Mouse (Mus musculus) kidney, postnatal 0 days (tissue): ENCODE measurements at regions not wholly inside any gene's neighbourhood (a gene's known extent, or its start where the extent isn't known, plus 50 kb on each side); places are given as distances from the start of the nearest gene placed in this dataset.

Experiments
- ATAC-seq: fragments of 200-750 bp; cut with Nextera tagmentation; replicated peaks from 2 replicates; pipeline ENCODE4 v1.8.0; 2017; ENCODE audit warnings: low read depth, moderate number of reproducible peaks, moderate TSS enrichment, moderate library complexity; ENCODE audit not compliant: low FRiP score
- DNase-seq: peaks from one replicate; pipeline ENCODE4 v3.0.0-alpha.2; 2016; ENCODE audit warnings: low spot score
- H3K27ac ChIP-seq: fragments of 300-500 bp; sonication (generic); 2 replicates; pipeline ENCODE4 v1.5.1; 2014; ENCODE audit warnings: mild to moderate bottlenecking
- H3K27me3 ChIP-seq: fragments of 300-500 bp; sonication (generic); 2 replicates; pipeline ENCODE4 v1.6.1; 2014; ENCODE audit warnings: low read length, mixed read lengths; ENCODE audit not compliant: insufficient read depth
- H3K36me3 ChIP-seq: fragments of 300-500 bp; sonication (generic); 2 replicates; pipeline ENCODE4 v1.6.1; 2014; ENCODE audit warnings: low read length, mixed read lengths; ENCODE audit not compliant: insufficient read depth
- H3K4me1 ChIP-seq: fragments of 300-500 bp; sonication (generic); replicated peaks from 2 replicates; pipeline ENCODE4 v1.6.1; 2014; ENCODE audit warnings: antibody characterized with exemption, low read length, mixed read lengths; ENCODE audit not compliant: insufficient read depth
- H3K4me2 ChIP-seq: fragments of 300-500 bp; sonication (generic); 2 replicates; pipeline ENCODE4 v1.6.1; 2014; ENCODE audit warnings: mild to moderate bottlenecking, low read length, moderate library complexity, mixed read lengths
- H3K4me3 ChIP-seq: fragments of 300-500 bp; sonication (generic); replicated peaks from 2 replicates; pipeline ENCODE4 v1.5.1; 2014; ENCODE audit warnings: low read depth, low read length
- H3K9ac ChIP-seq: fragments of 300-500 bp; sonication (generic); 2 replicates; pipeline ENCODE4 v1.6.1; 2014; ENCODE audit warnings: low read depth, low read length
- H3K9me3 ChIP-seq: fragments of 300-500 bp; sonication (generic); replicated peaks from 2 replicates; pipeline ENCODE4 v1.6.1; 2016; ENCODE audit warnings: low read length, inconsistent platforms, mixed read lengths
- CTCF ChIP-seq: IDR thresholded peaks from 2 replicates; pipeline ENCODE4 v1.5.1; 2016; ENCODE audit warnings: antibody characterized with exemption, low read depth, mild to moderate bottlenecking, moderate library complexity
- WGBS: fragments of 180-500 bp; shearing (Covaris S2); extraction: QIAGEN DNeasy Blood & Tissue Kit; methylation state at CpG from one replicate; pipeline ENCODE4 v1.1.7; 2014; 5-methylcytosine and 5-hydroxymethylcytosine counted together

DNA sequence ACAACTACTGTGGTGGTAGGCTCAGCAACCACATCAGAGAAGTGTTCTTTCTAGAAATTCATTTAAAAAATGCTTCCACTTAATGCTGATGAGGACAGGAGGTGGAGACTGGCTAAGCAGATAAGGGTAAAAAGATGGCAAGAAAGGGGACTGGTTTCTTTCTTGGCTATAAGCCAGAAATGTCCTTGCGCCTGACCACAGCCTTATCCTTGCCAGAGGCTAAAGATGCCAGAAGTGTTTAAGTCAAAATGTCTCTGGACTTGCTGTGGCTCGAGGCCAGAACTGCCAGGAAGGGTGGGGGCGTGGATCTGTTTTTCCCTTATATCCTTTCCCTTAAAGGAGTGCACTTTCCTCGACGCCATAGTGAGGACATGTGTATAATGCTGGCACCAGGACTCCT, 133.7 kb downstream of the Drd1 start:
- DNase-seq, result no peak
- H3K36me3 ChIP-seq, result no peaks in the 10 kb centered on the region
- no peaks in the 10 kb centered on the region for H3K4me1 ChIP-seq
- WGBS, result 70% methylated on average over 5 of the region's 5 CpGs
- ATAC-seq, result no peak
- TF ChIP-seq CTCF, result no peak
- H3K4me2 ChIP-seq, result no peak overlapping the region
- no peaks in the 10 kb centered on the region for H3K9me3 ChIP-seq
- H3K27ac ChIP-seq, result no peak overlapping the region
- H3K4me3 ChIP-seq, result no peak overlapping the region
- H3K9ac ChIP-seq, result no peak overlapping the region
- no peaks in the 10 kb centered on the region for H3K27me3 ChIP-seq

DNA sequence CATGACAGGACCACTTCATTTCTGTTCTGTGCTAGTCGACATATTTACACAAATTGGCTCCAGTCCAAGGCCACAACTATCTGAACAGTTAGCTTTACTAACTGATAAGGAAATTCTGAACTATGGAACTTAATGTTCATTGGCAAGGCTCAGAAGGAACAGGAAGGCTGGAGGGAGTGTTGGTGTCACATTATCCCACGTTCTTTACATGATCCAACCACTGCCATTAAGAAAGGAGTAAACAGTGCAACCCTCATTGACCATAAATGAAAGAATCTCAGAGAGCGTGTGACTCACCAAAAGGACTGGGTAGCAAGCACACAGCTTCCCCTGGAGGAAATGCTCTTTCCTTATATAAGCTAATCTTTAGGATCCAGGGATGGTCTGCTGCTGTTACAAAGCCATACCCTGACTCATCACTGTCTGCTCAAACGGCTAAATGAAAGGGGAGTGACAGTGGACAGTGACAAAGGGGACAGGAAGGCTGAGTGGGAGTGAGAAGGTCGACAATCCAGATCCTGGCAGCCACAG, 135.6 kb downstream of the Drd1 start:
- 24% methylated on average over 5 of the region's 5 CpGs for WGBS

DNA sequence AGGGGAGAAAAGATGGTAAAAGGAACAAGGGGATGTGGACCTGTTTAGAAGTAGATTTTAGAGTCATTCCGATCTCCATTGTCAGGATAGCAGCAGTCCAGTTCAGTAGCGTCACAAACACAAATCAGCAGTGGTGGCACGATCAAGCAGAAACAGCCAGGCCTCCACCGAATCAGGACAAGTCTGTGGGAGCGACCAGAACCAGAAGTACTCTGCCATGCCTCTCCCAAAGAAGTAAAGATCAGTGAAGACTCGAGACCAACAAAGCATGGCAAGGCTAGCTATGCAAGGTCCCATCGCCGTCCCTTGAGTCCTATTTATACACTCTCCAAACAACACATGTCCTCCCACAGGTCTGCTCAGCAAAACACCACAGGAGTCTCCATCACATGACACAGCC, 140.0 kb downstream of the Drd1 start:
- no peak for ATAC-seq
- TF ChIP-seq CTCF, result no peak
- Histone ChIP-seq H3K27me3 (no peaks in the 10 kb centered on the region), H3K4me1 (0 out of 2 replicates have a peak, but pooled peaks cover 4% of the 10 kb centered on the region), H3K9me3 (no peaks in the 10 kb centered on the region), H3K27ac (no peak overlapping the region), H3K4me2 (no peak overlapping the region), H3K9ac (no peak overlapping the region), H3K4me3 (no peak overlapping the region), H3K36me3 (no peaks in the 10 kb centered on the region)
- WGBS, result 70% methylated on average over 8 of the region's 8 CpGs
- no peak for DNase-seq

More for the DNA sequence above, 135.6 kb downstream of the Drd1 start:
- no peaks in the 10 kb centered on the region for H3K27me3 ChIP-seq
- no peaks in the 10 kb centered on the region for H3K9me3 ChIP-seq
- H3K4me1 ChIP-seq, result no peaks in the 10 kb centered on the region
- H3K36me3 ChIP-seq, result no peaks in the 10 kb centered on the region
- no peak overlapping the region for H3K4me2 ChIP-seq
- H3K4me3 ChIP-seq, result no peak overlapping the region
- peak overlapping the region; percentile 27; the same call in 1 of the 2 replicates for H3K27ac ChIP-seq
- TF ChIP-seq CTCF, result 0 out of 2 replicates have a peak, but pooled peaks have one; percentile 4
- ATAC-seq, result no peak
- peak; percentile 68 for DNase-seq
- no peak overlapping the region for H3K9ac ChIP-seq

DNA sequence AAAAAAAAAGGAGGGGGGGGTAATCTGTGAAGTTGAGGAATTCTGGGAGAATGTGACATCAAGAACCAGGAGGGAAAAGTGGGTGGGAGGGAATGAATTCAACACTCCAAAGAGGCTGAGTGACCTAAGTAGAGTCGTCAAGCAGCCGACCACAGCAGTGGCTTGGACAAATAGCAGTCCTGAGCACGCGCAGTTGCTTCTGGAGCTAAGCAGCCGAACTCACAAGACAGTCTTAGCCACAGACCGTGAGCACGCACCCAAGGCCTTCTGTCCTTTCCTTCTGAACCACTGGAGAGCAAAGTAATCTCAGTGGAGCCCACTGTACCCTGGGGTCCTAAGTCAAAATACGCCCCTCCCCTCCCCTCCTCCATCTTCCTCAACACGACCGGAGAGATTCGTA, 141.1 kb downstream of the Drd1 start:
- TF ChIP-seq CTCF, result no peak
- H3K4me2 ChIP-seq, result no peak overlapping the region
- ATAC-seq, result no peak
- peak; percentile 78 for DNase-seq
- no peaks in the 10 kb centered on the region for H3K27me3 ChIP-seq
- 45% methylated on average over 11 of the region's 11 CpGs for WGBS
- no peaks in the 10 kb centered on the region for H3K36me3 ChIP-seq
- no peaks in the 10 kb centered on the region for H3K9me3 ChIP-seq
- H3K4me3 ChIP-seq, result no peak overlapping the region
- H3K4me1 ChIP-seq, result 0 out of 2 replicates have a peak, but pooled peaks cover 4% of the 10 kb centered on the region
- no peak overlapping the region for H3K9ac ChIP-seq
- H3K27ac ChIP-seq, result peak overlapping the region; percentile 72

DNA sequence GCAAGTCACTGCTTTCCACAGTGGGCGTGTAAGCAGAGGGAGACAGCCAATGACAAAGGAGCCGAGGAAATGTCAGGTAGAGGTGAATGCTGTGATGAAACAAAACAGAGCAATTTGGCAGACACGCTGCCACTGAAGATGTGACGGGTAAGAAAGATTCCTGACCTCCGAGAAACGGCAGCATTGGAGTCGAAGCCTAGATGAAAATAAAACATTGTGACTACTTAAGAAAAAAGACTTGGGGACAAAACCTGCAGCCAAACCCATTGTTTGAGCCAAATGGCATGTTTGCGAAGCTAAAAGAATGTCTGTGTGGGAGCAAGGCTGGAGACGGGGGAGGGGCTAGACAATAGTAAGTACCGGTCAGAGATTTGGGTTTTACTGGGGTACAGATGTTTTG, 142.0 kb downstream of the Drd1 start:
- no peak for DNase-seq
- Histone ChIP-seq H3K9me3 (no peaks in the 10 kb centered on the region), H3K4me2 (no peak overlapping the region), H3K9ac (no peak overlapping the region), H3K36me3 (no peaks in the 10 kb centered on the region), H3K4me1 (0 out of 2 replicates have a peak, but pooled peaks cover 4% of the 10 kb centered on the region), H3K27ac (peak overlapping the region; percentile 1; the same call in 1 of the 2 replicates), H3K27me3 (no peaks in the 10 kb centered on the region), H3K4me3 (no peak overlapping the region)
- no peak for TF ChIP-seq CTCF
- WGBS, result 63% methylated on average over 10 of the region's 10 CpGs
- ATAC-seq, result no peak

GRCm38 (mm10) chr13:53911846-53912245, 143.7 kb downstream of the Drd1 start:
- no peak for DNase-seq
- no peaks in the 10 kb centered on the region for H3K36me3 ChIP-seq
- no peak for TF ChIP-seq CTCF
- H3K27ac ChIP-seq, result no peak overlapping the region
- no peak for ATAC-seq
- no peak overlapping the region for H3K4me3 ChIP-seq
- H3K9ac ChIP-seq, result no peak overlapping the region
- H3K9me3 ChIP-seq, result no peaks in the 10 kb centered on the region
- H3K27me3 ChIP-seq, result no peaks in the 10 kb centered on the region
- H3K4me1 ChIP-seq, result 0 out of 2 replicates have a peak, but pooled peaks cover 4% of the 10 kb centered on the region
- 64% methylated on average over 3 of the region's 3 CpGs for WGBS
- H3K4me2 ChIP-seq, result no peak overlapping the region

GRCm38 (mm10) chr13:53911261-53911660, 144.2 kb downstream of the Drd1 start:
- Histone ChIP-seq H3K9me3 (no peaks in the 10 kb centered on the region), H3K27me3 (no peaks in the 10 kb centered on the region), H3K4me2 (no peak overlapping the region), H3K4me3 (no peak overlapping the region), H3K27ac (no peak overlapping the region), H3K4me1 (0 out of 2 replicates have a peak, but pooled peaks cover 4% of the 10 kb centered on the region), H3K36me3 (no peaks in the 10 kb centered on the region), H3K9ac (no peak overlapping the region)
- ATAC-seq (no peak), DNase-seq (no peak)
- TF ChIP-seq CTCF, result no peak
- 81% methylated on average over 8 of the region's 8 CpGs for WGBS
